Mouse (Mus musculus): ENCODE measurements at regions not wholly inside any gene's neighbourhood (a gene's known extent, or its start where the extent isn't known, plus 50 kb on each side); places are given as distances from the start of the nearest gene placed in this dataset.
"Not testable (repeated sequence)": the region's sequence is repeated elsewhere in the genome, so short reads cannot be mapped to it uniquely, and the experiment has no call there.

DNA sequence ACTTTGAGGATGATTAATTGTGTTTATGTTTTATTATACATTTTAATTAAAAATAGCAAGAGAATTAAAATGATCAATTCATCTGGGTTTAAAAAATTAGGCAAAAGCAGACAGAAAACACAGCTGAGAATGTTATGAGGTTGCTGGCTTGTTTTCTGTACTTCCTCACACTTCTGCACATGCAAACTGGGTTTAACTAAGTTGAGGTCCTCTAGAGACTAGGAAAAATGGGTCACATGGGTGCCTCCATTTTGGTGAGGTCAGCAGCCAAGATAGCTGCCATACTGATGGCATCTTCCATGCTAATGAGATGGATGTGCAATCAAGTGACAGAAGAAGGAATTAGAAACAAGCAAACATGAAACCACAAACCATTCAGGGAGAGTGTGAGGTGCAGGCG lies 64.7 kb upstream of the Gm5150 start:
- H3K9me3 ChIP-seq (ENCODE audit: control insufficient read depth, low read length): no peaks in the 10 kb centered on the region
- no peak overlapping the region for H3K4me2 ChIP-seq (ENCODE audit: low read depth)
- TF ChIP-seq EP300 (IDR thresholded peaks at IDR 0.05; ENCODE audit: low read depth) (no peak), CTCF (IDR thresholded peaks at IDR 0.05; ENCODE audit: low read depth) (no peak)
- H3K4me1 ChIP-seq (replicated peaks; ENCODE audit: control insufficient read depth in 2 of 2, insufficient read depth in 2 of 2, low read length in 1 of 2): no peaks in the 10 kb centered on the region
- DNase-seq (ENCODE audit: low read depth in 3 of 3, low spot score in 3 of 3): no peak
- no peaks in the 10 kb centered on the region for H3K27me3 ChIP-seq (ENCODE audit: control insufficient read depth, insufficient read depth, low read length)
- no peak overlapping the region for H3K27ac ChIP-seq
- no peak overlapping the region for H3K9ac ChIP-seq (replicated peaks)
- no peak overlapping the region for H3K4me3 ChIP-seq (ENCODE audit: insufficient read depth in 1 of 2, low read depth in 2 of 2, low read length in 2 of 2)
- 62% methylated on average over 1 of the region's 1 CpGs for WGBS (ENCODE audit: insufficient replicate concordance)
- ATAC-seq (ENCODE audit: insufficient read depth): no peak
- H3K36me3 ChIP-seq (replicated peaks; ENCODE audit: control insufficient read depth, insufficient read depth, low read depth): no peaks in the 10 kb centered on the region

DNA sequence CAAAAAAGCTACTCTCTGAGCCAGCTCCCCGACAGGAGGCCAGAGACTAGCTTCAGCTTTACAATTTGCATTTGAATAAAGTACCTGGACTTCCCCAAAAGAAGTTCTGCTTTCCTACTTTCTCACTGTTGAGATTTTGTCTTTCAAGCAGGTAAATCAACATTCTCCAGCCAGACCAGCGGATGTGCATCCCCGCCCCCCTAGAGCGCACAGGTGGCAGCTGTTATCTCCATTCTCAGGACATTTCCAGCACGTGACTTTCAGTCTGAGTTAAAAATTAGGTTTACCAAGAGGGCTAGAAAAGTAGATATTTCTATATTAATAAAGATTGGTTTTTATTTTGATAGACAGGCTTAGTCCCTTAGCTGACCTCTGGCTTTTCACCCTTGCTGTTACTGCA lies 51.5 kb upstream of the Gm5150 start:
- H3K9ac ChIP-seq (replicated peaks); H3K36me3 ChIP-seq (replicated peaks; ENCODE audit: control insufficient read depth, insufficient read depth, low read depth); H3K4me1 ChIP-seq (replicated peaks; ENCODE audit: control insufficient read depth in 2 of 2, insufficient read depth in 2 of 2, low read length in 1 of 2); H3K27ac ChIP-seq; DNase-seq (ENCODE audit: low read depth in 3 of 3, low spot score in 3 of 3); H3K27me3 ChIP-seq (ENCODE audit: control insufficient read depth, insufficient read depth, low read length); H3K4me3 ChIP-seq (ENCODE audit: insufficient read depth in 1 of 2, low read depth in 2 of 2, low read length in 2 of 2); H3K4me2 ChIP-seq (ENCODE audit: low read depth); ATAC-seq (ENCODE audit: insufficient read depth); H3K9me3 ChIP-seq (ENCODE audit: control insufficient read depth, low read length): not testable (repeated sequence)
- 74% methylated on average over 5 of the region's 5 CpGs for WGBS (ENCODE audit: insufficient replicate concordance)

Measured in liver, embryonic 14.5 days (tissue).